Mouse (Mus musculus) midbrain, embryonic 15.5 days (tissue): ENCODE data around the gene Zfyve26. TPM values are rescaled to one million over a fixed set of nuclear protein-coding genes. Genes with fewer than 3 reads are reported as not detected.
"Not testable (repeated sequence)": the region's sequence is repeated elsewhere in the genome, so short reads cannot be mapped to it uniquely, and the experiment has no call there.

Experiments
- ATAC-seq: fragments of 200-750 bp; cut with Nextera tagmentation; replicated peaks from 2 replicates; pipeline ENCODE4 v1.8.0; 2017; ENCODE audit warnings: moderate TSS enrichment
- H3K27ac ChIP-seq: fragments of 300-500 bp; sonication (generic); 2 replicates; pipeline ENCODE4 v1.5.1; 2015; ENCODE audit warnings: mild to moderate bottlenecking, inconsistent platforms
- H3K27me3 ChIP-seq: fragments of 300-500 bp; sonication (generic); replicated peaks from 2 replicates; pipeline ENCODE4 v1.6.1; 2015; ENCODE audit warnings: inconsistent platforms
- H3K36me3 ChIP-seq: fragments of 300-500 bp; sonication (generic); replicated peaks from 2 replicates; pipeline ENCODE4 v1.6.1; 2015; ENCODE audit warnings: inconsistent platforms
- H3K4me1 ChIP-seq: fragments of 300-500 bp; sonication (generic); 2 replicates; pipeline ENCODE4 v1.6.1; 2015; ENCODE audit warnings: inconsistent platforms
- H3K4me2 ChIP-seq: fragments of 300-500 bp; sonication (generic); 2 replicates; pipeline ENCODE4 v1.6.1; 2015; ENCODE audit warnings: inconsistent platforms, mild to moderate bottlenecking, moderate library complexity
- H3K4me3 ChIP-seq: fragments of 300-500 bp; sonication (generic); 2 replicates; pipeline ENCODE4 v1.5.1; 2015; ENCODE audit warnings: mild to moderate bottlenecking, inconsistent platforms
- H3K9ac ChIP-seq: fragments of 300-500 bp; sonication (generic); 2 replicates; pipeline ENCODE4 v1.6.1; 2015; ENCODE audit warnings: mild to moderate bottlenecking, inconsistent platforms
- H3K9me3 ChIP-seq: fragments of 300-500 bp; sonication (generic); 2 replicates; pipeline ENCODE4 v1.6.1; 2016; ENCODE audit warnings: inconsistent platforms
- WGBS: fragments of 180-500 bp; shearing (Covaris S2); methylation state at CpG from one replicate; pipeline ENCODE4 v1.1.7; 2015; ENCODE audit warnings: mixed read lengths; 5-methylcytosine and 5-hydroxymethylcytosine counted together
- polyA plus RNA-seq: library from polyadenylated mRNA; unstranded; fragments of >200 nt; fragmentation: Nextera tagmentation; extraction: Ambion mirVana; gene quantifications from 2 replicates; pipeline ENCODE4 v1.2.1, GENCODE M21; 2015

The Zfyve26 gene
- polyA plus RNA-seq, 1 experiment from 2014 or later = 12.2 TPM

DNA sequence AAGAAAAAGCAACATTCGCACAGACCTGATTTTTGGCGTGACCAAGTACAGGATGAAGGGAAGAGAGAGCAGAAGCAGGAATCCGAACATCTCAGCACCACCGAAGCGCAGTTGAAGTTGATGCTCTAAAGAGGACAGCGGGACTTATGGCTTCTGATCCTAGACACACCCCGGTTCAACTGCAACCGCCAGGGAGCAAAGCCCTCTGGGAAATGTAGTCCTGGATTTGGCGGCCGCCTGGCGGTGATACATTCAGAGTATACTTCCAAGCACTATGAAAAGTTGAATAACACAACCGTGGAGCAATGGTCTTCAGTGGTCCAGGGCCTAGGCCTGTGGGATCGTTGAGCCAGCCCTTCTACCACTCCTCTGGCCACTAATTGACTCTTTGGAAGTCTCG lies 104.4 kb downstream of the Zfyve26 start:
- Histone ChIP-seq H3K4me1 (peaks cover 17% of the 10 kb centered on the region), H3K27ac (peak overlapping the region; percentile 79), H3K9ac (peak overlapping the region; percentile 57), H3K9me3 (no peaks in the 10 kb centered on the region), H3K36me3 (peaks cover under 1% of the 10 kb centered on the region; the same call in 1 of the 2 replicates), H3K4me2 (peak overlapping the region; percentile 65), H3K27me3 (no peaks in the 10 kb centered on the region), H3K4me3 (peak overlapping the region; percentile 52)
- peak; percentile 82 for ATAC-seq
- 4% methylated on average over 14 of the region's 14 CpGs for WGBS

DNA sequence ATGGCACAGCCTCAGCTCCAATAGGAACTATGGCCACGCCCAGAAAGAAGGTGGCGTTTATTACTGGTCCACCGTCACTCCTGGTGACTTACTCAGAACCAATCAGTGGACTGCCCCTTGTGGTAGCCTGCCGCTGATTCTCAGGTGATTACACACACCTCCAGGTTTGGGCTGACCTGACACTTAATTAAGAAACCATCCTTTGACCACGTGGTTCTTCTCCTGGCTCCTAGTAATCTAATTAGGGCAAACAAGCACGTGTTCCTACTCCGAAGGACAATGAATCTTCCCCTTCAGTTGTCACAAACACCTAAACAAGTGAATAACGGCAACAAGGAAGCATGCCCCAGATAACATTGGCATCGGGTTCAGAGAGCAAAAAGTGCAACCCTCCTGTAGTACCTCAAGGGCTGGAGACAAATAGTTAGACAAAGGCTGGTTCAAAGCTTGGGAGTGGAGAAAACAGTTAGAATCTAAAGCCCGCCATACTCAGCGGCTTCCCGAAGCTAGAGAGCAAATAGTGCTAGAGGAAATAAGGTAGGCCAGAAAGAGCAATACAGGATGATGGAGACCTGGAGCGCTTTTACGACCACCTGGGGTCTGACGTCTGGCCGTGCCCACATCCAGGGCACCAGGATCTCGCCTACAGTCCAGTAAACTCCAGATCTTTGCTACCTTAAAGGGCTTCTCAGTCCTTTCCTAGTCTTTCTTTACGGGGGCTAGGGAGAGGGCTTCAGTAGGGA lies 105.0 kb downstream of the Zfyve26 start:
- WGBS = under 1% methylated on average over 18 of the region's 18 CpGs
- ATAC-seq = peak; percentile 97
- peak overlapping the region; percentile 57 for H3K9ac ChIP-seq
- H3K27me3 ChIP-seq = no peaks in the 10 kb centered on the region
- peaks cover 6% of the 10 kb centered on the region; the same call in 1 of the 2 replicates for H3K36me3 ChIP-seq
- H3K4me2 ChIP-seq = peak overlapping the region; percentile 65
- H3K4me1 ChIP-seq = peaks cover 17% of the 10 kb centered on the region
- peak overlapping the region; percentile 52 for H3K4me3 ChIP-seq
- no peaks in the 10 kb centered on the region for H3K9me3 ChIP-seq
- H3K27ac ChIP-seq = peak overlapping the region; percentile 79

DNA sequence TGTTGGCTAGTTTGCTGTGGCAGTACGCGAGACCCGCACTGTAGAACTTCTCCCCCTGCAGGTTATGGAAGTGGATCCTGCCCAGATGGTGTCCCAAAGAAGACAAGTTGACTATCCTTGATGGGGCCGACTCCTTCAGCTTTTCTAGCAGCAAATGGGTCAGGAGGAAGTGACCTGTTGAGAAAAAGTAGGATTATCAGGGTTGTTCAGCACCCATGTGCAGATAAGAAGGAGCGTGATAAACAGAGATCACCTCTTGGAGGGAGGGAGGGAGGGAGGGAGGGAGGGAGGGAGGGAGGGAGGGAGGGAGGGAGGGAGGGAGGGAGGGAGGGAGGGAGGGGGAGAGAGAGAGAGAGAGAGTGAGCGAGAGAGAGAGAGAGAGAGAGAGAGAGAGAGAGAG lies 110.9 kb downstream of the Zfyve26 start:
- H3K9ac ChIP-seq, H3K4me2 ChIP-seq, H3K9me3 ChIP-seq, H3K27ac ChIP-seq, H3K4me1 ChIP-seq, H3K4me3 ChIP-seq, ATAC-seq, H3K27me3 ChIP-seq: not testable (repeated sequence)
- WGBS = 96% methylated on average over 5 of the region's 6 CpGs
- peaks cover 56% of the 10 kb centered on the region for H3K36me3 ChIP-seq

Other genes with a start within 250 kb of the Zfyve26 start
- 21.7 and 22.9 TPM in 2 replicates for gene Pigh, start 206.7 kb downstream of the Zfyve26 start, polyA plus RNA-seq
- 28.5 and 29.6 TPM in 2 replicates for gene Arg2, start 165.5 kb downstream of the Zfyve26 start, polyA plus RNA-seq
- gene Vti1b, start 123.6 kb downstream of the Zfyve26 start, polyA plus RNA-seq = 219 and 223 TPM in 2 replicates
- gene Rdh11, start 104.0 kb downstream of the Zfyve26 start, polyA plus RNA-seq = 31.0 and 33.7 TPM in 2 replicates
- 0.93 and 1.2 TPM in 2 replicates for gene Rdh12, start 87.4 kb downstream of the Zfyve26 start, polyA plus RNA-seq
- gene Rad51b, start 978 bp upstream of the Zfyve26 start, polyA plus RNA-seq = 1.3 and 1.4 TPM in 2 replicates